8 mouse cellular contexts compared by ENCODE assay signal in the genomic region with DNA sequence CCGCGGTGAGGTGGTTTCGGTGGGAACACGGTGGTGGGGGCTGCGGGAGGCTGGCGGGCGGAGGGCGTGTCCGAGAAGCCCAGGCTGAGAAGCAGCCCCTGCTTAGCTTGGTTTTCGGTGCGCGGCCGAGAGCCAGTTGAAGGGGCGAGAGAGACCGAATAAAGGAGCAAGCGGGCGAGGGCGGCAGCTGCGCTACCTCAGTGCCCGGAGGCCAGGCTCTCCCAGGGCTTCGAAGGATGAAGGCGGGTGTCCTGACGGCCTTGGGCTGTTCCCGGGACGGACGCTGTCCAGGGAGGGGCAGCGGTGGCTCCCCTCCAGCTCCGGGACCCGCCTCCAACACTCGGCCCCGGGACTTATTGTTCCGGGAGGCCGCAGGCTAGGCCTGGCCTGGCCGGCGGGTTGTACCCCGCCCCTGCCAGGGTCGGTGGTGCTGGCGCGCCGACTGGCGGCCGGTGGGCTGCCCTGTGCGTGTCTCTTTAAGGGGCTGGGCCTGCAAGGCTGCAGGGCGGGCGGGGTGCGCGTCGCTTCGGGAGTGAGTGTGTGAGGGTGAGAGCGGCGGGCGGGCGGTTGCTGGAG. TPM values are rescaled to one million over a fixed set of nuclear protein-coding genes. Genes with fewer than 3 reads are reported as not detected.
A peak's percentile ranks its signal among the peaks of the same experiment; 100 is the strongest.
DNase-seq lines count a peak whose midpoint lies in the region; ATAC-seq lines count a peak whose summit lies in the region.

No protein-coding gene starts in this region.

- peak; percentile 85 for ATAC-seq in inflammation-experienced regulatory T-cells, adult 6 months
- ATAC-seq in megakaryocyte-erythroid progenitor cell, adult 5-6 weeks (replicated peaks; ENCODE audit: low FRiP score, low TSS enrichment, poor library complexity, severe bottlenecking) = peak; percentile 90

- intact Hi-C loops in left cerebral cortex, postnatal 10 days (cut with DNase I) = loop anchor here (2.0 kb wide), 1 partner anchor 55 kb away; a partner anchor contains a TSS

- DNase-seq in adipocyte (ENCODE audit: low spot score) = peak; percentile 91
- DNase-seq in embryo, embryonic 10 days (ENCODE audit: low spot score) = peak; percentile 97
- peak; percentile 92 for DNase-seq in gastrocnemius, postnatal 10 days
- DNase-seq in left cerebral cortex, postnatal 10 days (ENCODE audit: extremely low spot score in 1 of 2, low spot score in 2 of 2) = peak; percentile 92 to 98
- peak; percentile 94 for DNase-seq in right cerebral cortex, postnatal 25 days
- DNase-seq in urinary bladder, postnatal 4 days (ENCODE audit: low spot score in 2 of 2) = peak; percentile 95 to 97

RNA-seq across cellular contexts. Expression of a gene that starts 0.4 kb away (rescaled TPM):
- total RNA-seq in gastrocnemius, postnatal 10 days (2021) = 10 to 100 TPM; 38.0 to 47.3 TPM
- polyA plus RNA-seq in inflammation-experienced regulatory T-cells, adult 6 months (2017; shearing (Covaris generic)) = 10 to 100 TPM; 33.9 to 60.5 (median 44.9) TPM
- 10 to 100 TPM; 77.2 to 80.2 TPM for total RNA-seq in left cerebral cortex, postnatal 10 days (2021)
- 146 and 168 TPM in 2 replicates for total RNA-seq in megakaryocyte-erythroid progenitor cell, adult 5-6 weeks (2014; fragmentation: Nextera tagmentation)
- 189 and 248 TPM in 2 replicates for total RNA-seq in megakaryocyte-erythroid progenitor cell, adult 5-6 weeks (2017)

RNA-seq across cellular contexts. Expression of a gene that starts 55.2 kb away (rescaled TPM):
- total RNA-seq in gastrocnemius, postnatal 10 days (2021) = under 1 TPM; 0.23 to 0.42 TPM
- polyA plus RNA-seq in inflammation-experienced regulatory T-cells, adult 6 months (2017; shearing (Covaris generic)) = under 1 TPM; 0.53 to 0.95 (median 0.75) TPM
- 1 to 10 TPM; 4.4 to 4.5 TPM for total RNA-seq in left cerebral cortex, postnatal 10 days (2021)
- total RNA-seq in megakaryocyte-erythroid progenitor cell, adult 5-6 weeks (2014; fragmentation: Nextera tagmentation) = 0.77 and 1.1 TPM in 2 replicates
- 1.3 and 1.6 TPM in 2 replicates for total RNA-seq in megakaryocyte-erythroid progenitor cell, adult 5-6 weeks (2017)

RNA-seq across cellular contexts. Expression of a gene that starts 55.5 kb away (rescaled TPM):
- total RNA-seq in gastrocnemius, postnatal 10 days (2021) = 1 to 10 TPM; 6.0 to 8.3 TPM
- polyA plus RNA-seq in inflammation-experienced regulatory T-cells, adult 6 months (2017; shearing (Covaris generic)) = 10 to 100 TPM; 10.7 to 16.2 (median 12.3) TPM
- total RNA-seq in left cerebral cortex, postnatal 10 days (2021) = 10 to 100 TPM; 37.6 to 45.2 TPM
- 3.7 and 9.7 TPM in 2 replicates for total RNA-seq in megakaryocyte-erythroid progenitor cell, adult 5-6 weeks (2014; fragmentation: Nextera tagmentation)
- 7.7 and 8.6 TPM in 2 replicates for total RNA-seq in megakaryocyte-erythroid progenitor cell, adult 5-6 weeks (2017)

Comparison
In these comparisons a context has a peak if more than half of its experiments do, and no peak if none do; other contexts are left out.
1. Peak in every context shown above with its lines: DNase-seq and ATAC-seq.